Mouse (Mus musculus) kidney, embryonic 16.5 days (tissue): ENCODE measurements around the gene Dpp3. TPM values are rescaled to one million over a fixed set of nuclear protein-coding genes. Genes with fewer than 3 reads are reported as not detected.
A peak's percentile ranks its signal among the peaks of the same experiment; 100 is the strongest.
"Not testable (repeated sequence)": the region's sequence is repeated elsewhere in the genome, so short reads cannot be mapped to it uniquely, and the experiment has no call there.

Source experiments
- ATAC-seq: fragments of 200-750 bp; cut with Nextera tagmentation; 2 replicates; pipeline ENCODE4 v1.8.0; 2017; ENCODE audit warnings: moderate TSS enrichment; ENCODE audit not compliant: low FRiP score, low TSS enrichment
- H3K27ac ChIP-seq: fragments of 300-500 bp; sonication (generic); 2 replicates; pipeline ENCODE4 v1.5.1; 2014; ENCODE audit warnings: low read length
- H3K27me3 ChIP-seq: fragments of 300-500 bp; sonication (generic); 2 replicates; pipeline ENCODE4 v1.6.1; 2014; ENCODE audit warnings: low read length, control low read depth, mixed read lengths; ENCODE audit not compliant: insufficient read depth
- H3K36me3 ChIP-seq: fragments of 300-500 bp; sonication (generic); 2 replicates; pipeline ENCODE4 v1.6.1; 2014; ENCODE audit warnings: low read length, control low read depth, mixed read lengths; ENCODE audit not compliant: insufficient read depth
- H3K4me1 ChIP-seq: fragments of 300-500 bp; sonication (generic); 2 replicates; pipeline ENCODE4 v1.6.1; 2014; ENCODE audit warnings: low read length, control low read depth, mixed read lengths; ENCODE audit not compliant: insufficient read depth
- H3K4me2 ChIP-seq: fragments of 300-500 bp; sonication (generic); replicated peaks from 2 replicates; pipeline ENCODE4 v1.6.1; 2014; ENCODE audit warnings: low read depth, low read length
- H3K4me3 ChIP-seq: fragments of 300-500 bp; sonication (generic); 2 replicates; pipeline ENCODE4 v1.5.1; 2014; ENCODE audit warnings: mild to moderate bottlenecking, low read length
- H3K9ac ChIP-seq: fragments of 300-500 bp; sonication (generic); replicated peaks from 2 replicates; pipeline ENCODE4 v1.6.1; 2014; ENCODE audit warnings: low read length
- H3K9me3 ChIP-seq: fragments of 300-500 bp; sonication (generic); 2 replicates; pipeline ENCODE4 v1.6.1; 2016; ENCODE audit warnings: low read length, control low read depth
- WGBS: fragments of 180-500 bp; shearing (Covaris S2); extraction: QIAGEN DNeasy Blood & Tissue Kit; methylation state at CpG from one replicate; pipeline ENCODE4 v1.1.7; 2014; 5-methylcytosine and 5-hydroxymethylcytosine counted together
- polyA plus RNA-seq: library from polyadenylated mRNA; unstranded; fragments of >200 nt; fragmentation: Nextera tagmentation; extraction: Ambion mirVana; gene quantifications from 2 replicates; pipeline ENCODE4 v1.2.1, GENCODE M21; 2015

Dpp3 gene
- 113 and 124 TPM in 2 replicates for polyA plus RNA-seq

DNA sequence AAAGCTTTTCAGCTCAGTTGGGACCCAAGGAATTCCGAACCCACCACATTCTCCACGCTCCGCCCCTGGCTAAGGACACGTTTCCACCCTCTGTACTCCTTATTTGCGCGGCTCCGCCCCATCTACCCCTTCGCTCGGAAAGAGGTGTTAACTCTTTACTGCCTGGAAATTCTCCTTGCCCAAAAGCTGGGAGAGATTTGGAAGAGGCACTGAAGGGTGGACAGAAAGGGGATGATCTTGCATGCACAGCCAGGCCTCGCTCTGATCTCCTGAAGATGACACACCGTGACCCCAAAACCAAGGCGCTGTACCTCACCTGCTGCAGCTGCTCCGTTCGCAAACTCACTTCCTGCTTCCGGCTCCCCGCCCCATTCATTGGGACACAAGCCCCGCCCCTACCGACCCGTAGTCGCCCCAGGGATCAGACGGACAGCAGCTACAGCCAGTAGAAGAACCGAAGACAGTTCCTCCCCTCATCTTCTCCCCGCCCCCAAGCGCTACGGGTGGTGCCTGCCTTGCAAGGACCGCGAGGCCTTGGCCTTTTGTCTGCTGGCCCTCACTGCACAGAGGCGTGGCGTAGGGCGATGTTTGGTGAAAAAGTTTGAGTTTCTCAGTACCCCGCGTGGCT lies at the start of gene Dpp3:
Gene Dpp3, minus strand, starts transcription at position 384 of the 628 bp plus-strand sequence.
- Histone ChIP-seq H3K9me3 (no peaks in the 10 kb centered on the region), H3K9ac (peak within 1 kb of the TSS; percentile 78), H3K4me3 (peak within 1 kb of the TSS; percentile 72), H3K27ac (peak within 1 kb of the TSS; percentile 74), H3K4me1 (peaks cover 15% of the 10 kb centered on the region), H3K27me3 (no peaks in the 10 kb centered on the region), H3K4me2 (peak within 1 kb of the TSS; percentile 70), H3K36me3 (peaks cover 14% of the 10 kb centered on the region)
- 0% methylated on average over 32 of the region's 32 CpGs for WGBS
- peak; percentile 99 for ATAC-seq

- no peak overlapping the region for H3K9ac ChIP-seq
- no peak overlapping the region for H3K4me3 ChIP-seq
- no peak overlapping the region for H3K4me2 ChIP-seq
- WGBS: 78% methylated on average over 2 of the region's 2 CpGs
- no peak overlapping the region for H3K27ac ChIP-seq
- H3K27me3 ChIP-seq: no peaks in the 10 kb centered on the region
- H3K4me1 ChIP-seq: peaks cover 1% of the 10 kb centered on the region; the same call in 1 of the 2 replicates
- H3K9me3 ChIP-seq: no peaks in the 10 kb centered on the region
- ATAC-seq: no peak
- peaks cover 25% of the 10 kb centered on the region for H3K36me3 ChIP-seq
Measured at GRCm38 (mm10) chr19:4968236-4968635, 40.1 kb upstream of the Dpp3 start.

- peak within 1 kb of the TSS; percentile 80 for H3K27ac ChIP-seq
- H3K4me2 ChIP-seq: peak within 1 kb of the TSS; percentile 79
- peaks cover 23% of the 10 kb centered on the region for H3K36me3 ChIP-seq
- under 1% methylated on average over 34 of the region's 34 CpGs for WGBS
- H3K27me3 ChIP-seq: no peaks in the 10 kb centered on the region
- H3K4me1 ChIP-seq: peaks cover 7% of the 10 kb centered on the region
- peak; percentile 96 for ATAC-seq
- H3K9me3 ChIP-seq: no peaks in the 10 kb centered on the region
- H3K4me3 ChIP-seq: peak within 1 kb of the TSS; percentile 86
- H3K9ac ChIP-seq: peak within 1 kb of the TSS; percentile 88
Measured at GRCm38 (mm10) chr19:4961928-4962601, 34.0 kb upstream of the Dpp3 start, which contains the start of gene Mrpl11. Mrpl11 (plus strand) TSS chr19:4962147.

GRCm38 (mm10) chr19:4948641-4949040 lies 20.6 kb upstream of the Dpp3 start:
- H3K9me3 ChIP-seq, H3K9ac ChIP-seq, H3K36me3 ChIP-seq, H3K4me2 ChIP-seq, ATAC-seq, H3K27me3 ChIP-seq, H3K4me3 ChIP-seq: not testable (repeated sequence)
- 0 out of 2 replicates have a peak overlapping the region, but pooled peaks have one; percentile 34 for H3K27ac ChIP-seq
- 59% methylated on average over 9 of the region's 9 CpGs for WGBS
- H3K4me1 ChIP-seq: peaks cover 14% of the 10 kb centered on the region; the same call in 1 of the 2 replicates

GRCm38 (mm10) chr19:4945540-4945939 lies 17.5 kb upstream of the Dpp3 start:
- peaks cover 20% of the 10 kb centered on the region; the same call in 1 of the 2 replicates for H3K4me1 ChIP-seq
- H3K4me3 ChIP-seq: no peak overlapping the region
- H3K4me2 ChIP-seq: no peak overlapping the region
- no peaks in the 10 kb centered on the region for H3K36me3 ChIP-seq
- H3K27me3 ChIP-seq: no peaks in the 10 kb centered on the region
- H3K9ac ChIP-seq: no peak overlapping the region
- WGBS: 31% methylated on average over 6 of the region's 6 CpGs
- no peak for ATAC-seq
- H3K9me3 ChIP-seq: no peaks in the 10 kb centered on the region
- no peak overlapping the region for H3K27ac ChIP-seq

- H3K4me1 ChIP-seq: peaks cover 18% of the 10 kb centered on the region; the same call in 1 of the 2 replicates
- H3K9ac ChIP-seq: peak overlapping the region; percentile 69
- no peaks in the 10 kb centered on the region for H3K36me3 ChIP-seq
- WGBS: 2% methylated on average over 13 of the region's 13 CpGs
- H3K27me3 ChIP-seq: no peaks in the 10 kb centered on the region
- peak overlapping the region; percentile 97 for H3K4me2 ChIP-seq
- no peak overlapping the region for H3K27ac ChIP-seq
- ATAC-seq: no peak; the same call in 1 of the 2 replicates
- no peaks in the 10 kb centered on the region for H3K9me3 ChIP-seq
- peak overlapping the region; percentile 74 for H3K4me3 ChIP-seq
Measured at GRCm38 (mm10) chr19:4943253-4943588, 15.1 kb upstream of the Dpp3 start.

- Histone ChIP-seq H3K4me3 (peak within 1 kb of the TSS; percentile 74), H3K4me1 (peaks cover 15% of the 10 kb centered on the region; the same call in 1 of the 2 replicates), H3K4me2 (peak within 1 kb of the TSS; percentile 97), H3K9me3 (no peaks in the 10 kb centered on the region), H3K9ac (peak within 1 kb of the TSS; percentile 69), H3K27me3 (no peaks in the 10 kb centered on the region), H3K36me3 (no peaks in the 10 kb centered on the region), H3K27ac (no peak within 1 kb of the TSS)
- ATAC-seq: peak; percentile 96
- under 1% methylated on average over 46 of the region's 55 CpGs for WGBS
Measured at GRCm38 (mm10) chr19:4942551-4943252, 14.6 kb upstream of the Dpp3 start, which contains the start of gene Peli3. Peli3 (minus strand) TSS chr19:4943127.

- ATAC-seq: no peak
- Histone ChIP-seq H3K4me3 (no peak overlapping the region), H3K27me3 (no peaks in the 10 kb centered on the region), H3K27ac (no peak overlapping the region), H3K9ac (no peak overlapping the region), H3K36me3 (no peaks in the 10 kb centered on the region), H3K9me3 (no peaks in the 10 kb centered on the region), H3K4me1 (peaks cover 4% of the 10 kb centered on the region; the same call in 1 of the 2 replicates), H3K4me2 (no peak overlapping the region)
- WGBS: 87% methylated on average over 17 of the region's 17 CpGs
Measured at GRCm38 (mm10) chr19:4937444-4938310, 9.6 kb upstream of the Dpp3 start.

DNA sequence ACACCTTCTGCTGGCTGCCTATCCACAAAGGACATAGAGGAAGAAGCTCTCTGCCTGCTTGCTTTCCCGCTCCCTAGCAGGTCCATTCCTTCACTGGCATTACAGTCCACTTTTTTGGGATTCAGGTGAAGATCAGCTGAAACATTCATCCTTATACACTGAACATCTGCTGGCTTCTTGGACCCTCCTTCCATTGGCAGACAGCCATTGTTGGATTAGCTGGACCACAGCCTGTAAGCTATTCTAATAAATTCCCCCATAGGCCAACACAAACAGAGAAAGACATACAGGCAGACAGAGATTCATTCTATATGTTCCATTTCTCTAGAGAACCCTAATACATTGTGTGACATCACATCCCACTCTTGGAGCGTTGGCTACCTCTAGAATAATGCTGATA lies 8.8 kb upstream of the Dpp3 start:
- WGBS: 80% methylated on average over 2 of the region's 2 CpGs
- H3K4me1 ChIP-seq: no peaks in the 10 kb centered on the region
- H3K4me3 ChIP-seq: no peak overlapping the region
- H3K9me3 ChIP-seq: no peaks in the 10 kb centered on the region
- no peaks in the 10 kb centered on the region for H3K27me3 ChIP-seq
- no peak for ATAC-seq
- no peak overlapping the region for H3K27ac ChIP-seq
- no peak overlapping the region for H3K4me2 ChIP-seq
- H3K9ac ChIP-seq: no peak overlapping the region
- no peaks in the 10 kb centered on the region for H3K36me3 ChIP-seq
